Mouse (Mus musculus) layer of hippocampus, adult 2 months (tissue): ENCODE measurements around the gene Abtb2. TPM values are rescaled to one million over a fixed set of nuclear protein-coding genes. Genes with fewer than 3 reads are reported as not detected.
A peak's percentile ranks its signal among the peaks of the same experiment; 100 is the strongest.

Experiments
- DNase-seq, 2 experiments: peaks; one replicate each; pipeline ENCODE4 v3.0.0; 2022; ENCODE audit warnings: low spot score in 2 of 2
- H3K27ac ChIP-seq: fragments of 200-600 bp; 2 replicates; pipeline ENCODE4 v1.8.1; 2022
- H3K4me3 ChIP-seq: fragments of 200-600 bp; 2 replicates; pipeline ENCODE4 v1.8.1; 2022; ENCODE audit warnings: mild to moderate bottlenecking
- CTCF ChIP-seq: fragments of 200-600 bp; conservative IDR thresholded peaks from 2 replicates; pipeline ENCODE4 v1.8.1; 2022; ENCODE audit warnings: antibody characterized with exemption, mild to moderate bottlenecking, moderate library complexity
- total RNA-seq, 2 experiments: library from RNA; stranded (reverse); gene quantifications; 2 replicates each; pipeline ENCODE4 v1.2.3; 2021

Gene Abtb2
- total RNA-seq, 2 experiments from 2014 or later = 9.5 to 10.3 TPM

DNA sequence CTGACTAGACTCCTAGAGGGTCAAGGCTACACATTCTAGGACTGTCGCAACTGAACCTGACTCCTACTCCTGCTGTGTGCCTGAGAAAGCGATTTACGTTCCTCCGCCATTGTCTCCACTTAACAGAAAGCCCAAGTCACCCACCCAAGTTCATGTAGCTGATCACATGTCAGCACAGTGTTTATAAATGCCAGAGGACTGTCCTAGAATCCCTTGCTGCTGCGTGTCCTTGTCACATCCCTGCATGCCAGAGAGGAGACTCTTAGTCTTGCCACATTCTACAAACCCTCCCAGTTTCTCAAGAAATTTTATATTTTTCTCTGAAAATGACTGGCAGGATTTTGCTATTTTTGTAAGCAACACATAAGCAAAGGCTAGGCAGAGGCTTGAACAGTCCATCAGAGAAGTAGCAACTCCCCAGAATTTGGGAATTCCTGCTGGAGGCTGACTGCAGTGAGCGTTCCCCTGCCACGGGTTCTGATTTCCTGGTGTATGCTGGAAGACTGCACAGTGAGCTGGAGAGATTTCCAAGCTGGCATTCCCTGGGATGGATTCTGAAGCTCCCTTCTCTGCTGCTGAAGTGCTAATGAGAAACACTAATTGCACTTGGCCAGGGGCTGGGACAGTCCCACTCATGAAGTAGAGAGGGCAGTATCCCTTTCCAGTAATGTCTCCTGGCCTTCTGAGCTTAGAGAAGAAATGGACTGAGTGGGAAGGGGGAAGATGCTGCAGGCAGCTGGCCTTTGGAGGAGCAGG lies 111.7 kb downstream of the Abtb2 start:
- TF ChIP-seq CTCF = peak; percentile 37
- Histone ChIP-seq H3K27ac (no peak overlapping the region), H3K4me3 (no peak overlapping the region)
- no peak for DNase-seq

DNA sequence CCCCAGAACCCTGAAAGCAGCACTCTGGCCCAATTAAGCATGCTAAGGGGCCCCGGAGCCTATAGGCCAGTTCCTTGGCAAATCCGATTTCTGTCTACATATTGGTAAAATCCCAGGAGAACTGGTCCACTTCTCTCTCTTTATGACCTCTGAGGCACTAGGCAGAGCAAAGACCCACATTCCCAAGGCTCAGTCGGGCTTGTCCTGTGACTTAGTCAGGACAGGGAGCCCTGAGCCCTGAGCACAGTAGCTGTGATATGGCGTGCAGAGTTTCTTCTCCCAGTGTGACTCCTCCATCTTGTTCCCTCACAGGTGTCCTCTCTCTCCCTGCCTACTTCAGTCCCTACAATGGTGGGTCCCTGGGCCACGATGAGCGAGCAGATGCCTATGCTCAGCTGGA lies 112.3 kb downstream of the Abtb2 start:
- TF ChIP-seq CTCF = no peak
- DNase-seq = no peak
- Histone ChIP-seq H3K4me3 (no peak overlapping the region), H3K27ac (no peak overlapping the region)

GRCm38 (mm10) chr2:103680364-103681110 lies 114.4 kb downstream of the Abtb2 start:
- no peak for TF ChIP-seq CTCF
- no peak overlapping the region for H3K27ac ChIP-seq
- no peak overlapping the region for H3K4me3 ChIP-seq
- no peak for DNase-seq

GRCm38 (mm10) chr2:103681149-103681548 lies 115.0 kb downstream of the Abtb2 start:
- DNase-seq = no peak
- no peak for TF ChIP-seq CTCF
- no peak overlapping the region for H3K4me3 ChIP-seq
- no peak overlapping the region for H3K27ac ChIP-seq

DNA sequence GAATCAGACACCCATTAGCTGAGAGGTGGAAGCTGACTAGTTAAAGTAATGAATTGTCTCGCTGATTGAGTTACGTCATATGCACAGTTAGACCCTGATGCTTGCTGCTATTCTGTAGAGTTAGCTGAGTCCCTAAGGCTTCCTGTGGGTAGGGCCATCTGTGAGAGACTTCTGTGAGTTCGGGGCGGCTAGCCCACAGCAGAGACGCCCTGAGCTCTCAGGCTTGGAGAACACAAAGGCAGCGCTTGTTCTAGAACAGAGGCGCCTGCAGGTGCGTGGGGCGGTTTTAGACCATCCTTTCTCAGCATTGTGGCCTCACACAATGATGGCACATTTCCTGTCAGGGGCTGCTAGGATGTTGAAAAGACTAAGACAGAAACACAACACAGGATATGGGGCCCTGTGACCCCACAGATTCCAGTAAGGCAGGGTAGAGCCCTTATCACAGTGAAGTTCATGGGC lies 116.2 kb downstream of the Abtb2 start:
- H3K27ac ChIP-seq = peak overlapping the region; percentile 58
- H3K4me3 ChIP-seq = no peak overlapping the region
- DNase-seq = peak; percentile 20 to 38
- no peak for TF ChIP-seq CTCF

DNA sequence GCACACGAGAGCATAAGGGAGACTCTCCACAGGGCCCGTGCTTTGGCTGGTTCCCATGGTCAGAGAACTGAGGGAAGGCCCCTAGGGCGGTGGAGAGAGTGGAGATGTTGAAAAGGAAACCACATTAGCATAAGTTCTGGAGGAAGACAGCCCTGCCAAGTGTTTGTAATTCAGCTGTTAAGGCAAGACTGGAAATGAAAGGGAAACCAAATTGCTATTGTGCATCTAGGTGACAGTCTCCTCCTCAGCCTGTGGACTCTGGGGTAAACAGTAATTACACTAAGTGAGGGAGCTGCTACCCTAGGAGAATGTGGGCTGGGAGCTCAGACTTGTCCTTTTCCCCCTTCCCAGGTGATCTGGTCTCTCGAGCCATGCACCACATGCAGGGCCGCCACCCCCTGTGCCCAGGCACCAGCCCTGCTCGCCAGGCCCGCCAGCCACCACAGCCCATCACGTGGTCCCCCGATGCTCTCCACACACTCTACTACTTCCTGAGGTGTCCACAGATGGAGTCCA lies 116.9 kb downstream of the Abtb2 start:
- peak in 1 of 2 experiments; percentile 13 for DNase-seq
- Histone ChIP-seq H3K4me3 (no peak overlapping the region), H3K27ac (no peak overlapping the region; the same call in 1 of the 2 replicates)
- no peak for TF ChIP-seq CTCF

DNA sequence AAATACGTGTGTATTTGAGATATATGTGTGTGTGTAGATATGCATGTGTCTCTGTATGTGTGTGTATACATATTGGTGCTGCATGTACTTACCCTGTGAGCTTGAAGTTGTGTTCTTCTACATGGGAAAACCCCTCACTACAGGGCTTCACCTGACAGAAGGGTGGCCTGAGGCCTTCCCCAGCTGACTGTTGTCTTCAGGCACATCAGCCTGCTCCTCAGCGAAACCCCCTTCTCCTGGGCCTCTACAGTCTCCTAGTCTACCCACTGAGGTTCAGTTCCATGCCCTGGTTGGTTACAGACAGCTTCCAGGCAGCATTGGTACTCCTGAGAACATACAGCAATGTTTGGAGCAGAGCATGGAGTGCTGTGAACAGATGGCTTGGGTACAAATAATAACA lies 118.3 kb downstream of the Abtb2 start:
- DNase-seq = no peak
- no peak overlapping the region for H3K27ac ChIP-seq
- TF ChIP-seq CTCF = no peak
- H3K4me3 ChIP-seq = no peak overlapping the region

- no peak for TF ChIP-seq CTCF
- no peak overlapping the region for H3K4me3 ChIP-seq
- DNase-seq = no peak
- H3K27ac ChIP-seq = no peak overlapping the region
These were observed 118.9 kb downstream of the Abtb2 start for GRCm38 (mm10) chr2:103684926-103685577.

GRCm38 (mm10) chr2:103685581-103685980 lies 119.5 kb downstream of the Abtb2 start:
- H3K27ac ChIP-seq = no peak overlapping the region
- TF ChIP-seq CTCF = no peak
- no peak for DNase-seq

GRCm38 (mm10) chr2:103687143-103687542 lies 121.0 kb downstream of the Abtb2 start:
- DNase-seq = no peak
- no peak for TF ChIP-seq CTCF
- no peak overlapping the region for H3K27ac ChIP-seq
- no peak overlapping the region for H3K4me3 ChIP-seq

More at GRCm38 (mm10) chr2:103685581-103685980, 119.5 kb downstream of the Abtb2 start:
- H3K4me3 ChIP-seq = no peak overlapping the region

- no peak overlapping the region for H3K27ac ChIP-seq
- no peak for DNase-seq
- TF ChIP-seq CTCF = no peak
- no peak overlapping the region for H3K4me3 ChIP-seq
These were observed 121.8 kb downstream of the Abtb2 start for GRCm38 (mm10) chr2:103687888-103688287.

DNA sequence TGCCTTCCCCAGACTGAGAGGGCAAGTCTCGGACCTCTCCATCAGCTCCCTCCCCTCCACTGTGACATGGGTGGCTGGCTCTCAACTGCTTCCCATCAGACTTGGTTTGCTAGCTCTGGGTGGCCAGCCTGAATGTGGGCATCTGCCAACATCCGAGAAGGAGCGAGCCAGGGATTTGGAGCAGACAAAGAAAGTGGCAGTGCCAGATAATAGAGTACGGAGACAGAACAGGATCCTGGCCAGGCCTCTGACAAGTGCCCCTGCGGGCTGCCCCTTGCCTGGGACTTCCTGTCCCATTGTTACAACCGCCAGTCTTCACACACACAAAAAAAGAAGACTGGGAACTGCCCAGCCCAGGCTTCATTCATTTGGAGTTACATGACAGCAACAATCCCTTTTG lies 124.3 kb downstream of the Abtb2 start:
- Histone ChIP-seq H3K27ac (no peak overlapping the region), H3K4me3 (no peak overlapping the region)
- no peak for TF ChIP-seq CTCF
- DNase-seq = peak; percentile 30 to 49

DNA sequence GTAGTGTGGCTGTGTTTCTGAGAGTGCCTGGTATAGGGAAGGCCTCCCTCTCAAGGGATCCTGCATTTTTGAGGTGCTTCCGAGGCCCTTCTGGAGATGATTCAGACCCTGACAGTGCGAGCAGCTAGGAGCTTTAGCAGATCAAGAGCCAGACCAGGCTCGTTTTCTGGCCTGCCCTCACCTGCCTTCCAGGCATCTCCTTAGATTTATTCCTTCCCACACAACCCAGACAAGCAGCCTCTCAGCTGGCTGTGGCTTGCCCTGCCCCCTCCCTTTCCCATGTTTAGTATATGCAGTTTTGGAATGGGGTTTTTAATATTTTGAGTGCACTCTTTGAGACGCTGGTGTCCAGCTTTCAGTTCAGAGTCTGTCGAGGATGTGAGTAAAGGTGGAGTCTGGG lies 124.7 kb downstream of the Abtb2 start:
- H3K27ac ChIP-seq = no peak overlapping the region
- H3K4me3 ChIP-seq = no peak overlapping the region
- no peak for DNase-seq
- TF ChIP-seq CTCF = no peak
